Mouse (Mus musculus) hindbrain, embryonic 12.5 days (tissue): ENCODE measurements around the gene Rplp1. TPM values are rescaled to one million over a fixed set of nuclear protein-coding genes. Genes with fewer than 3 reads are reported as not detected.

ENCODE experiments used
- ATAC-seq: fragments of 200-750 bp; cut with Nextera tagmentation; 2 replicates; pipeline ENCODE4 v1.8.0; 2017; ENCODE audit warnings: moderate TSS enrichment; ENCODE audit not compliant: low FRiP score
- H3K27ac ChIP-seq: fragments of 300-500 bp; sonication (generic); 2 replicates; pipeline ENCODE4 v1.5.1; 2016; ENCODE audit warnings: mild to moderate bottlenecking
- H3K27me3 ChIP-seq: fragments of 300-500 bp; sonication (generic); 2 replicates; pipeline ENCODE4 v1.6.1; 2016; ENCODE audit warnings: mild to moderate bottlenecking
- H3K36me3 ChIP-seq: fragments of 300-500 bp; sonication (generic); 2 replicates; pipeline ENCODE4 v1.6.1; 2016; ENCODE audit warnings: mild to moderate bottlenecking
- H3K4me1 ChIP-seq: fragments of 300-500 bp; sonication (generic); 2 replicates; pipeline ENCODE4 v1.6.1; 2016
- H3K4me2 ChIP-seq: fragments of 300-500 bp; sonication (generic); replicated peaks from 2 replicates; pipeline ENCODE4 v1.6.1; 2016; ENCODE audit warnings: mild to moderate bottlenecking
- H3K4me3 ChIP-seq: fragments of 300-500 bp; sonication (generic); 2 replicates; pipeline ENCODE4 v1.5.1; 2016; ENCODE audit warnings: mild to moderate bottlenecking
- H3K9ac ChIP-seq: fragments of 300-500 bp; sonication (generic); 2 replicates; pipeline ENCODE4 v1.6.1; 2016; ENCODE audit warnings: mild to moderate bottlenecking, moderate library complexity
- H3K9me3 ChIP-seq: fragments of 300-500 bp; sonication (generic); replicated peaks from 2 replicates; pipeline ENCODE4 v1.6.1; 2016; ENCODE audit warnings: mild to moderate bottlenecking
- WGBS: fragments of 180-500 bp; shearing (Covaris S2); methylation state at CpG from one replicate; pipeline ENCODE4 v1.1.7; 2016; 5-methylcytosine and 5-hydroxymethylcytosine counted together
- polyA plus RNA-seq: library from polyadenylated mRNA; unstranded; fragments of >200 nt; fragmentation: Nextera tagmentation; extraction: Ambion mirVana; gene quantifications from 2 replicates; pipeline ENCODE4 v1.2.1, GENCODE M21; 2016

Rplp1 gene
- polyA plus RNA-seq, 1 experiment from 2014 or later: 796 TPM

GRCm38 (mm10) chr9:61908832-61909407, 5.4 kb downstream of the Rplp1 start:
- Histone ChIP-seq H3K4me3 (no peak overlapping the region), H3K4me2 (no peak overlapping the region), H3K9me3 (no peaks in the 10 kb centered on the region), H3K27ac (no peak overlapping the region), H3K36me3 (peaks cover 24% of the 10 kb centered on the region), H3K27me3 (no peaks in the 10 kb centered on the region; the same call in 1 of the 2 replicates), H3K4me1 (peaks cover 13% of the 10 kb centered on the region), H3K9ac (no peak overlapping the region)
- no peak for ATAC-seq
- 87% methylated on average over 11 of the region's 11 CpGs for WGBS

- no peak overlapping the region for H3K9ac ChIP-seq
- H3K9me3 ChIP-seq: no peaks in the 10 kb centered on the region
- ATAC-seq: no peak
- no peak overlapping the region for H3K4me2 ChIP-seq
- no peak overlapping the region for H3K27ac ChIP-seq
- H3K4me3 ChIP-seq: no peak overlapping the region
- H3K27me3 ChIP-seq: no peaks in the 10 kb centered on the region; the same call in 1 of the 2 replicates
- H3K4me1 ChIP-seq: peaks cover 10% of the 10 kb centered on the region
- 80% methylated on average over 3 of the region's 3 CpGs for WGBS
- H3K36me3 ChIP-seq: peaks cover 24% of the 10 kb centered on the region
Measured at GRCm38 (mm10) chr9:61908341-61908740, 6.0 kb downstream of the Rplp1 start.

GRCm38 (mm10) chr9:61907621-61908295, 6.6 kb downstream of the Rplp1 start:
- no peak overlapping the region for H3K27ac ChIP-seq
- WGBS: 87% methylated on average over 4 of the region's 4 CpGs
- H3K9ac ChIP-seq: no peak overlapping the region
- H3K4me1 ChIP-seq: peaks cover 12% of the 10 kb centered on the region
- no peaks in the 10 kb centered on the region; the same call in 1 of the 2 replicates for H3K27me3 ChIP-seq
- H3K36me3 ChIP-seq: peaks cover 20% of the 10 kb centered on the region
- H3K4me2 ChIP-seq: no peak overlapping the region
- H3K9me3 ChIP-seq: no peaks in the 10 kb centered on the region
- no peak for ATAC-seq
- H3K4me3 ChIP-seq: no peak overlapping the region

GRCm38 (mm10) chr9:61906912-61907311, 7.4 kb downstream of the Rplp1 start:
- 74% methylated on average over 10 of the region's 10 CpGs for whole genome bisulfite sequencing

GRCm38 (mm10) chr9:61905576-61905975, 8.8 kb downstream of the Rplp1 start:
- Histone ChIP-seq H3K36me3 (0 out of 2 replicates have a peak, but pooled peaks cover 4% of the 10 kb centered on the region), H3K4me2 (no peak overlapping the region), H3K27ac (no peak overlapping the region), H3K9ac (no peak overlapping the region), H3K27me3 (peaks cover 12% of the 10 kb centered on the region), H3K9me3 (no peaks in the 10 kb centered on the region), H3K4me1 (peaks cover 25% of the 10 kb centered on the region), H3K4me3 (no peak overlapping the region)
- 71% methylated on average over 5 of the region's 5 CpGs for WGBS
- ATAC-seq: no peak

More at GRCm38 (mm10) chr9:61906912-61907311, 7.4 kb downstream of the Rplp1 start:
- Histone ChIP-seq H3K9ac (no peak overlapping the region), H3K36me3 (peaks cover 11% of the 10 kb centered on the region), H3K4me3 (no peak overlapping the region), H3K9me3 (no peaks in the 10 kb centered on the region), H3K27ac (no peak overlapping the region), H3K4me2 (no peak overlapping the region), H3K27me3 (peaks cover 2% of the 10 kb centered on the region), H3K4me1 (peaks cover 20% of the 10 kb centered on the region)
- no peak for ATAC-seq

GRCm38 (mm10) chr9:61904201-61904600, 10.1 kb downstream of the Rplp1 start:
- H3K27me3 ChIP-seq: peaks cover 17% of the 10 kb centered on the region

GRCm38 (mm10) chr9:61902445-61902844, 11.9 kb downstream of the Rplp1 start:
- H3K27me3 ChIP-seq: peaks cover 22% of the 10 kb centered on the region
- no peak overlapping the region for H3K27ac ChIP-seq
- peaks cover 25% of the 10 kb centered on the region for H3K4me1 ChIP-seq
- 55% methylated on average over 9 of the region's 9 CpGs for WGBS
- no peak overlapping the region for H3K4me2 ChIP-seq
- ATAC-seq: 0 out of 2 replicates have a peak, but pooled peaks have one; percentile 33
- no peak overlapping the region for H3K9ac ChIP-seq
- no peaks in the 10 kb centered on the region for H3K9me3 ChIP-seq
- no peak overlapping the region for H3K4me3 ChIP-seq
- H3K36me3 ChIP-seq: no peaks in the 10 kb centered on the region

More at GRCm38 (mm10) chr9:61904201-61904600, 10.1 kb downstream of the Rplp1 start:
- H3K27ac ChIP-seq: no peak overlapping the region
- peaks cover 25% of the 10 kb centered on the region for H3K4me1 ChIP-seq
- H3K9me3 ChIP-seq: no peaks in the 10 kb centered on the region
- H3K36me3 ChIP-seq: 0 out of 2 replicates have a peak, but pooled peaks cover 4% of the 10 kb centered on the region
- WGBS: 57% methylated on average over 7 of the region's 7 CpGs
- H3K9ac ChIP-seq: no peak overlapping the region
- ATAC-seq: no peak
- no peak overlapping the region for H3K4me2 ChIP-seq
- H3K4me3 ChIP-seq: no peak overlapping the region

- 75% methylated on average over 4 of the region's 4 CpGs for WGBS
- Histone ChIP-seq H3K36me3 (no peaks in the 10 kb centered on the region), H3K27me3 (peaks cover 25% of the 10 kb centered on the region), H3K9me3 (no peaks in the 10 kb centered on the region), H3K27ac (no peak overlapping the region), H3K4me1 (peaks cover 25% of the 10 kb centered on the region), H3K9ac (no peak overlapping the region), H3K4me2 (no peak overlapping the region), H3K4me3 (no peak overlapping the region)
- ATAC-seq: no peak
Measured at GRCm38 (mm10) chr9:61901574-61901973, 12.8 kb downstream of the Rplp1 start.

- peaks cover 39% of the 10 kb centered on the region for H3K27me3 ChIP-seq
- WGBS: 8% methylated on average over 16 of the region's 16 CpGs
- no peak overlapping the region for H3K9ac ChIP-seq
- no peaks in the 10 kb centered on the region for H3K9me3 ChIP-seq
- H3K4me3 ChIP-seq: no peak overlapping the region
- H3K4me1 ChIP-seq: peaks cover 30% of the 10 kb centered on the region
- H3K36me3 ChIP-seq: no peaks in the 10 kb centered on the region
- ATAC-seq: peak; percentile 69
- H3K4me2 ChIP-seq: peak overlapping the region; percentile 27; the same call in 1 of the 2 replicates
- H3K27ac ChIP-seq: no peak overlapping the region
Measured at GRCm38 (mm10) chr9:61899804-61900203, 14.5 kb downstream of the Rplp1 start.

- Histone ChIP-seq H3K27me3 (peaks cover 39% of the 10 kb centered on the region), H3K9me3 (no peaks in the 10 kb centered on the region), H3K4me3 (no peak overlapping the region), H3K4me2 (no peak overlapping the region), H3K27ac (no peak overlapping the region), H3K9ac (no peak overlapping the region), H3K36me3 (no peaks in the 10 kb centered on the region), H3K4me1 (peaks cover 25% of the 10 kb centered on the region)
- no peak for ATAC-seq
- 7% methylated on average over 8 of the region's 8 CpGs for WGBS
Measured at GRCm38 (mm10) chr9:61898401-61898800, 15.9 kb downstream of the Rplp1 start.

- H3K36me3 ChIP-seq: no peaks in the 10 kb centered on the region
- no peak for ATAC-seq
- H3K9me3 ChIP-seq: no peaks in the 10 kb centered on the region
- H3K9ac ChIP-seq: no peak overlapping the region
- peaks cover 9% of the 10 kb centered on the region for H3K4me1 ChIP-seq
- peaks cover 22% of the 10 kb centered on the region for H3K27me3 ChIP-seq
- H3K27ac ChIP-seq: no peak overlapping the region
- H3K4me2 ChIP-seq: no peak overlapping the region
- 74% methylated on average over 8 of the region's 8 CpGs for WGBS
- no peak overlapping the region for H3K4me3 ChIP-seq
Measured at GRCm38 (mm10) chr9:61895014-61895413, 19.3 kb downstream of the Rplp1 start.

GRCm38 (mm10) chr9:61889855-61890254, 24.5 kb downstream of the Rplp1 start:
- Histone ChIP-seq H3K36me3 (no peaks in the 10 kb centered on the region), H3K27me3 (no peaks in the 10 kb centered on the region), H3K9me3 (no peaks in the 10 kb centered on the region), H3K4me1 (peaks cover 26% of the 10 kb centered on the region), H3K27ac (peak overlapping the region; percentile 74), H3K4me2 (no peak overlapping the region), H3K4me3 (no peak overlapping the region), H3K9ac (no peak overlapping the region)
- 0 out of 2 replicates have a peak, but pooled peaks have one; percentile 35 for ATAC-seq
- WGBS: 29% methylated on average over 8 of the region's 8 CpGs
